Mouse (Mus musculus) c-Kit-negative CD71-positive TER-119-positive erythroid progenitor cells, embryonic 14.5 days (primary cell): ENCODE data around the gene Hist1h2bb.
A peak's percentile ranks its signal among the peaks of the same experiment; 100 is the strongest.

ENCODE experiments used
- DNase-seq: peaks from one replicate; pipeline ENCODE4 v3.0.0-alpha.2; 2013; ENCODE audit warnings: low read depth, low spot score

The Hist1h2bb gene

GRCm38 (mm10) chr13:23728472-23729191, 17.9 kb upstream of the Hist1h2bb start:
- no peak for DNase-seq

GRCm38 (mm10) chr13:23729192-23729525, 17.4 kb upstream of the Hist1h2bb start:
- no peak for DNase-seq

GRCm38 (mm10) chr13:23729706-23730105, 16.8 kb upstream of the Hist1h2bb start:
- no peak for DNase-seq

- no peak for DNase-seq
These were observed 16.1 kb upstream of the Hist1h2bb start for GRCm38 (mm10) chr13:23730479-23730878.

GRCm38 (mm10) chr13:23732156-23732804, 14.3 kb upstream of the Hist1h2bb start:
- DNase-seq = peak; percentile 16

GRCm38 (mm10) chr13:23737091-23737490, 9.4 kb upstream of the Hist1h2bb start:
- no peak for DNase-seq

- DNase-seq = peak; percentile 58
These were observed 8.5 kb upstream of the Hist1h2bb start for GRCm38 (mm10) chr13:23738041-23738440.

GRCm38 (mm10) chr13:23738677-23739068, 7.9 kb upstream of the Hist1h2bb start, which contains the start of gene Hist1h1c:
Gene Hist1h1c, plus strand, starts transcription at chr13:23738808.
- DNase-seq = peak; percentile 95

- DNase-seq = peak; percentile 87
These were observed 7.2 kb upstream of the Hist1h2bb start for GRCm38 (mm10) chr13:23739069-23739921.

- DNase-seq = no peak
These were observed 6.6 kb upstream of the Hist1h2bb start for GRCm38 (mm10) chr13:23739922-23740252.

- DNase-seq = no peak
These were observed 6.2 kb upstream of the Hist1h2bb start for GRCm38 (mm10) chr13:23740256-23740840.

GRCm38 (mm10) chr13:23740910-23741309, 5.6 kb upstream of the Hist1h2bb start:
- DNase-seq = peak; percentile 29

- DNase-seq = no peak
These were observed 4.5 kb upstream of the Hist1h2bb start for GRCm38 (mm10) chr13:23742007-23742406.

GRCm38 (mm10) chr13:23743215-23743614, 3.3 kb upstream of the Hist1h2bb start:
- DNase-seq = peak; percentile 21

GRCm38 (mm10) chr13:23743963-23744362, 2.6 kb upstream of the Hist1h2bb start:
- peak; percentile 46 for DNase-seq

GRCm38 (mm10) chr13:23744421-23745380, 1.8 kb upstream of the Hist1h2bb start:
- peak; percentile 58 for DNase-seq

- peak; percentile 93 for DNase-seq
These were observed 963 bp upstream of the Hist1h2bb start, which contains the start of gene Hist1h3c for GRCm38 (mm10) chr13:23745381-23746161. Gene Hist1h3c, minus strand, starts transcription at chr13:23745602.

- peak; percentile 62 for DNase-seq
These were observed 752 bp downstream of the Hist1h2bb start for GRCm38 (mm10) chr13:23747081-23747891.

- peak; percentile 58 for DNase-seq
These were observed 1.4 kb downstream of the Hist1h2bb start for GRCm38 (mm10) chr13:23747892-23748288.
